Mouse (Mus musculus) heart, embryonic 14.5 days (tissue): Measurements from ENCODE around the gene Rasgef1b. TPM values are rescaled to one million over a fixed set of nuclear protein-coding genes. Genes with fewer than 3 reads are reported as not detected.

Experiments
- ATAC-seq: fragments of 200-750 bp; cut with Nextera tagmentation; 2 replicates; pipeline ENCODE4 v1.8.0; 2017; ENCODE audit warnings: low read depth, moderate TSS enrichment; ENCODE audit not compliant: insufficient number of reproducible peaks, insufficient read depth, low FRiP score
- H3K27ac ChIP-seq, 2 experiments: fragments of 200-500 bp in 1 of 2; fragments of 300-500 bp in 1 of 2; sonication (generic) in 1 of 2; replicated peaks in 1 of 2; 2 replicates each; pipeline ENCODE4 v1.5.1; 2012 to 2014; ENCODE audit warnings: low read depth in 2 of 2, low read length in 2 of 2, control low read depth in 1 of 2, mild to moderate bottlenecking in 1 of 2, mixed read lengths in 1 of 2; ENCODE audit not compliant: control insufficient read depth in 1 of 2, insufficient read depth in 1 of 2
- H3K27me3 ChIP-seq: fragments of 300-500 bp; sonication (generic); 2 replicates; pipeline ENCODE4 v1.6.1; 2014; ENCODE audit warnings: mild to moderate bottlenecking, low read length, control low read depth; ENCODE audit not compliant: control insufficient read depth, insufficient read depth
- H3K36me3 ChIP-seq: fragments of 300-500 bp; sonication (generic); 2 replicates; pipeline ENCODE4 v1.6.1; 2014; ENCODE audit warnings: mild to moderate bottlenecking, control low read depth, low read length, mixed read lengths; ENCODE audit not compliant: control insufficient read depth, insufficient read depth
- H3K4me1 ChIP-seq, 2 experiments: fragments of 200-500 bp in 1 of 2; fragments of 300-500 bp in 1 of 2; sonication (generic) in 1 of 2; 2 replicates each; pipeline ENCODE4 v1.6.1; 2012 to 2014; ENCODE audit warnings: low read length in 2 of 2, control low read depth in 1 of 2, mixed read lengths in 1 of 2; ENCODE audit not compliant: control insufficient read depth in 2 of 2, insufficient read depth in 2 of 2
- H3K4me2 ChIP-seq: fragments of 300-500 bp; sonication (generic); 2 replicates; pipeline ENCODE4 v1.6.1; 2014; ENCODE audit warnings: mild to moderate bottlenecking, low read length
- H3K4me3 ChIP-seq, 2 experiments: fragments of 200-500 bp in 1 of 2; fragments of 300-500 bp in 1 of 2; sonication (generic) in 1 of 2; 2 replicates each; pipeline ENCODE4 v1.5.1; 2012 to 2014; ENCODE audit warnings: low read length in 2 of 2, mild to moderate bottlenecking in 2 of 2, control low read depth in 1 of 2, low read depth in 1 of 2, moderate library complexity in 1 of 2; ENCODE audit not compliant: control insufficient read depth in 1 of 2, insufficient read depth in 1 of 2
- H3K9ac ChIP-seq: fragments of 300-500 bp; sonication (generic); 2 replicates; pipeline ENCODE4 v1.6.1; 2014; ENCODE audit warnings: mild to moderate bottlenecking, low read length
- H3K9me3 ChIP-seq: fragments of 300-500 bp; sonication (generic); 2 replicates; pipeline ENCODE4 v1.6.1; 2016; ENCODE audit warnings: low read length, control low read depth; ENCODE audit not compliant: control insufficient read depth
- WGBS: fragments of 180-500 bp; shearing (Covaris S2); extraction: QIAGEN DNeasy Blood & Tissue Kit; methylation state at CpG from one replicate; pipeline ENCODE4 v1.1.7; 2014; 5-methylcytosine and 5-hydroxymethylcytosine counted together
- polyA plus RNA-seq: library from polyadenylated mRNA; unstranded; fragments of >200 nt; fragmentation: Nextera tagmentation; extraction: Ambion mirVana; gene quantifications from 2 replicates; pipeline ENCODE4 v1.2.1, GENCODE M21; 2014

The Rasgef1b gene
- polyA plus RNA-seq, 1 experiment from 2014 or later, result 45.9 TPM

DNA sequence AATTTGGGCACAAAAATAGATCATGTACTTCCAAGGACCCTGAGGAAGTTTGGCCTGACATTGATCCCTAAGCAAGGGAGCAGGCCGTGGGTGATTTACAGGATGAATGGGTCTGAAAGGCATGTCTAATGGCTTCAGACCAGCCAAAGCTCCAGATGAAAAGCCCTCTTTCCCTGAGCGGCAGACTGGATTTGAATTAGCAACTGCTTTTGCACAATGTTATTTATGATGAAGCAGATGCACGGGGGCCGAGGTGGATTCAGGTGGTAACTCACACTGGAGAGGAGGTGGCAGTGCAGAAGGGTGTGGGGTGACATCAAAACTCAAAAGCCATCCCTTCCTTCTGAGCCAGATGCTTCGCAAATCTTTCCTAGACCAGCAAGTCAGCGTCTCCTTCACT is 481.9 kb downstream of the Rasgef1b start:
- no peak overlapping the region for H3K4me3 ChIP-seq
- no peaks in the 10 kb centered on the region for H3K27me3 ChIP-seq
- ATAC-seq, result no peak
- peak overlapping the region; percentile 73 for H3K4me2 ChIP-seq
- peak overlapping the region in 1 of 2 experiments; percentile 19; a peak in 2 of 4 replicates for H3K27ac ChIP-seq
- H3K4me1 ChIP-seq, result peaks cover 21 to 53% of the 10 kb centered on the region in 2 experiments
- peaks cover 14% of the 10 kb centered on the region for H3K36me3 ChIP-seq
- peak overlapping the region; percentile 47 for H3K9ac ChIP-seq
- WGBS, result 44% methylated on average over 6 of the region's 6 CpGs
- no peaks in the 10 kb centered on the region for H3K9me3 ChIP-seq

DNA sequence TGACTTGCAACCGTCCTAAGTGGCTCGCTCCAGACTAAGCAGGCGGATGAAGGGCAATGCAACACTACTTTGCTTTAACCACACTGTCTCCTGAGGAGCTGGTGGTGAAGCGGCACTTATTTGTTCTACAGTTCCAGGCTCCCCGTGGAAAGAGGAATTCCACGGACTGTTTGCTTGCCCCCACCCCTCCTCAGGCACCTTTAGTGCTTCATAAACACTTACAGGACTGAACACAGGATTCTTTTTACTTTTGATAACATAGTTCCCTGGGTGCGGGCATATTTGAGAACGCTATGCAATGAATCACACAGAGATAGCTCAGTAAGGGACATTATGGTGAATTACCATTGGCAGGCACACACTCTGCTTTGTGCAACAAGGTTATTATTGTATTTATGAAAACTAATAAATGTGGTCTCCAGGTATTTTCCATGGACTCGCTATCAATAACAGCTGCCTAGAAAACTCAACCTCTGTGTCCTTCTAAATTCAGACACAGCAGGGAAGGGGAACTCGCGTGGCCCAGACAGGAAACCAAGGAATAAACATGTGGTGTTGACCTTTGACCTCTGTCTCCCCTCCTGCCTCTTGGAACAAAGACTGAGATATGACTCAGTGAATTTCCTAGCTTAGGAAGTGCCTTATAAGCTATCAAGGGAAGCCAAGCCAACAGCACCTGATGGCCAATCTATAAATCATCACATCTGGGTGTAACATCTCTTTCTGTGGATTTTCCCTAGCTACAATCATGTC is 486.7 kb downstream of the Rasgef1b start:
- Histone ChIP-seq H3K4me3 (no peak overlapping the region), H3K9me3 (no peaks in the 10 kb centered on the region), H3K36me3 (peaks cover 62% of the 10 kb centered on the region), H3K27me3 (no peaks in the 10 kb centered on the region), H3K9ac (no peak overlapping the region), H3K27ac (no peak overlapping the region), H3K4me1 (peaks cover 26 to 49% of the 10 kb centered on the region in 2 experiments), H3K4me2 (no peak overlapping the region)
- no peak for ATAC-seq
- 62% methylated on average over 11 of the region's 11 CpGs for WGBS

DNA sequence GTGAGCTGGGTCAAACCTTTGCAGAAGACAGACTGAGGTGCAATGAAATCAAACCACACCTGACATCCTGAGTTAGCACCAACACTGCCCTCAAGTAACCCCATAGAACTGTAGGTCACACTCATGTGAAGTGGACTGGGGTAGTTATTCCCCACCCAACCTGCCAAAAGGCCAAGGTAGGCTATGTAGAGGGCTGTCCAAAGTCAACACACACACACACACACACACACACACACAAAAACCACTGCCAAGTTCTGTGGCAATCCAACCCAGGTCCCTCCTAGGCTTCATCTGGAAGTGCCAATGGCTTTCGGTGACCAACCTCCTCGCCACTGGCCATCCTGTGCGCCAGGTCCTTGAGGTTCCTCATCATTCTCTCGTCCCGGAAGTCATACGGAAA is 488.4 kb downstream of the Rasgef1b start:
- no peaks in the 10 kb centered on the region for H3K27me3 ChIP-seq
- H3K9ac ChIP-seq, result no peak overlapping the region
- no peak overlapping the region for H3K4me3 ChIP-seq
- no peak overlapping the region for H3K4me2 ChIP-seq
- H3K4me1 ChIP-seq, result peaks cover 20 to 36% of the 10 kb centered on the region in 2 experiments
- WGBS, result 89% methylated on average over 6 of the region's 6 CpGs
- no peak for ATAC-seq
- peaks cover 78% of the 10 kb centered on the region for H3K36me3 ChIP-seq
- H3K27ac ChIP-seq, result peak overlapping the region; percentile 8 to 78; a peak in 3 of 4 replicates
- no peaks in the 10 kb centered on the region for H3K9me3 ChIP-seq

DNA sequence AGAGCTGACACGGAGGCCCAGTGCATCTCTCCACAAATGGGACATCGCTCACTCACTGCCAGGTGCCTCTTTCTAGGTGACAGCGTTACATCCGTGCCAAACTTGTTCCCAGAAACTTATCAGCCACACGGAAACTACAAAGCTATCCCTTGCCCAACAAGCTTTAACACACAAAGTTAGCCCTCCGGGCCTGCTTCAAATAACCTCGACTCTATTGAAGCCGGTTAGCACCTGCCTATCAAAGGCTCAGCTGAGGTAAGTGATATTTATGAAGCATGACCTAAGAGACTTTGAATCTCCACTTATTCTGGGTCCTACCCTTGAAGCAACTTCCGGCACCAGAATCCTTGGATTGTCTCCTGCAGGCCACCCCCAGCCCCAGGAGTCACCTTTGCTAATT is 489.2 kb downstream of the Rasgef1b start:
- ATAC-seq, result 0 out of 2 replicates have a peak, but pooled peaks have one; percentile 48
- Histone ChIP-seq H3K27ac (peak overlapping the region; percentile 55 to 78), H3K4me2 (peak overlapping the region; percentile 12; the same call in 1 of the 2 replicates), H3K9me3 (no peaks in the 10 kb centered on the region), H3K36me3 (peaks cover 87% of the 10 kb centered on the region), H3K4me1 (peaks cover 18 to 30% of the 10 kb centered on the region in 2 experiments), H3K9ac (0 out of 2 replicates have a peak overlapping the region, but pooled peaks have one; percentile 6), H3K27me3 (no peaks in the 10 kb centered on the region), H3K4me3 (no peak overlapping the region)
- WGBS, result 34% methylated on average over 9 of the region's 9 CpGs

DNA sequence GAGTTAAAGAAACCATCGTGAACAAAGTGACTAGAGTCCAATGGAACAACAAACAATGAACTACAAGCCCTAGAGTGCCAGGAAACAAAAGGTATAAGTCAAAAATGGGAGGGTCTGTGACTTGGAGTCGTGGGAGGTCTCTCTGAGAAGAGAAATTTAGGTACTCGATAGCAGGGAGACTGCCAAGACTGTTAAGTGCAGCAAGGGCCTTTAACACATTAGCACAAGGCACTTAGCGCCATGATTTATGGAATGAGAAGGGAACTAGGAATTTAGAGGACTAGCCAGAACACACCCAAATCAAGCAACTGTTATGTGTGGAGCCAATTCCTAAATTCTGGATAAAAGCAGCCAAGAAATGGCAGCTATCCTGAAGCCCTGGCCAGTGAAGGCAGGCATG is 490.7 kb downstream of the Rasgef1b start:
- no peak overlapping the region for H3K4me3 ChIP-seq
- no peaks in the 10 kb centered on the region for H3K27me3 ChIP-seq
- H3K9ac ChIP-seq, result no peak overlapping the region
- no peak overlapping the region for H3K4me2 ChIP-seq
- no peaks in the 10 kb centered on the region for H3K9me3 ChIP-seq
- 78% methylated on average over 4 of the region's 4 CpGs for WGBS
- no peak for ATAC-seq
- no peak overlapping the region for H3K27ac ChIP-seq
- peaks cover 99% of the 10 kb centered on the region for H3K36me3 ChIP-seq
- peaks cover 19 to 27% of the 10 kb centered on the region in 2 experiments for H3K4me1 ChIP-seq

DNA sequence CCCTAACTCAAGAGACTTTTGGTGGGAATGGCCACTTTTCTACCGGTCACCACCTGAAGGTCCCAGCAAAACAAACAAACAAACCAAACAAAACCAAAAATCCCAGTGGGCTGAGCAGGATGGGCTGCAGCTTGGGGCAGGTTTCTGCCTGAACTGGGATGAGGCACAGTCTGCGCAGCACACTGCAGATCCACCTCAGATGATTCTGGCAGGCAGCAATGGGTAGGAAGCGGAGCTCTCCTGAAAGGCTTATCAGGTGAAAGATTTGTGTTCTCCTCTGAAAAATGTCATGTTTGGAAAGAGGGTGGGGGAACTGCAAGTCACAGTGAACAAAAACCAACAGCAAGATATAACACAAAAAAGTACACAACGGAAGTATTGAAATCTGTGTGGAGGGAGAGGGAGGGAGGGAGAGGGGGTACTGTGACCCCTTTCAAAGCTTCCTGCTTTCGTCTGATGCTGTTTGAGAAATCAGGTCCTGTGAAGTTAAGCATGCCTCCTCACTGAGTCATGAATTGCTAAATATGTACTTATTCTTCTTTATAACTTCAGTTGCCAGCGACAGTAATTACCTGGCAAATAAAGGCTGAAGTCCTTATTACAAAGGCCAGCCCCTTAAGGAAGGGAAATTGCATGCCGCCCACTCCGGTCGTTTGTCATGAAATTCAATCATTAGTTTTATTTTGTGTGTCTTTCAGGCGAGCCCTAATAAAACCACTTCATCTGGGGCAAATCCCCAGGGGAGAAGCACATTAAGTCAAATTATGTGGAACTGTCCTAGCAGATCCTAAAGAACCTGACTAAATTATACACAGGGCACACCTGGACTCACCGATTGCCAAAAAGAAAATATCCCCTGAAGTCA is 491.7 kb downstream of the Rasgef1b start:
- 81% methylated on average over 11 of the region's 11 CpGs for WGBS
- Histone ChIP-seq H3K27ac (no peak overlapping the region), H3K36me3 (peaks cover 99% of the 10 kb centered on the region), H3K4me3 (no peak overlapping the region), H3K9me3 (no peaks in the 10 kb centered on the region), H3K4me2 (no peak overlapping the region), H3K27me3 (no peaks in the 10 kb centered on the region), H3K4me1 (peaks cover 17 to 32% of the 10 kb centered on the region in 2 experiments), H3K9ac (no peak overlapping the region)
- no peak for ATAC-seq

DNA sequence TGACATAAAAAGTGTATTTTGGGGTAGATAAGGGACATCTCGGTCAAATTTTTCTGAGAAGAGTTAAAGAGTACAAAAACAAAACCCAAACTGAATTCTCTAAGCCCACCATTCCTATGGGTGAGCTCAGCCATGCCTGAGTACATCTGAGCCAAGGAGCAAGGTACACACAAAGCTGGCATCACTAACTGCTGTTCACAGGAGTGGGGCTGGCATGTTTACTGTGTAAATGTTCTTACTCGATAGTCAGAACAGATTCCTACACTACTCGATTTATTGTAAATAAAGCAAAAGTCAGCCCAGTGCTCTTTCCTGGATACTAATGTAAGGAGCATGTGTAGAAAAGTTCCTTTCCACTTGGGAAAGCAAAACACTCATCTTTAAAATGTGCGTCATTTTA is 492.4 kb downstream of the Rasgef1b start:
- no peak for ATAC-seq
- Histone ChIP-seq H3K27me3 (no peaks in the 10 kb centered on the region), H3K4me3 (no peak overlapping the region), H3K36me3 (peaks cover 99% of the 10 kb centered on the region), H3K4me1 (peaks cover 14 to 27% of the 10 kb centered on the region in 2 experiments), H3K9me3 (no peaks in the 10 kb centered on the region), H3K4me2 (no peak overlapping the region), H3K27ac (0 out of 4 replicates have a peak overlapping the region, but pooled peaks of 1 of the 2 experiments have one; percentile 6), H3K9ac (no peak overlapping the region)
- 80% methylated on average over 4 of the region's 4 CpGs for WGBS
